Mouse (Mus musculus): ENCODE measurements around the gene Pecr.

DNA sequence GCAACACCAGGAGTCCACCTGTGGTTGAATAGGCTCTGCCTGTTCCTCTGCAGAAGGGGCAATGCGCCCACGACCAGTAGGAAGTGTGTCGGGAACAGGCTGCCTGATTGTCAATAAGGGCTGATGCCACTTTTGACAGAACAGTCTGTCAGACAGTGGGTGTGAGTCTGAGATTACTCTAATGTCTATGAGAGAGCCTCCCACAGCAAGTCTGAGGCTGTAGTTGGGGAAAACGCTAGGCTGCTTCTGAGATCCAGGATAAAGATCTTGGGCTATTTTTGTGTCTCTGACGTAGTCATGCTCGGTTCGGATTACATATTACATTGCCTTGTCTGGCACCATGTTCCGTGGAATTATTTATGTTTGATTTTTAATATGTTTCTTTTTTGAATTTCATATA lies 11.6 kb upstream of the Pecr start:
- TF ChIP-seq POLR2A (IDR thresholded peaks at IDR 0.05; ENCODE audit: extremely low read depth, insufficient read depth, low read length) = no peak
- TF ChIP-seq CTCF (IDR thresholded peaks at IDR 0.05; ENCODE audit: low read depth, low read length) = no peak
